Mouse (Mus musculus): Measurements from ENCODE around the gene Cep89. TPM values are rescaled to one million over a fixed set of nuclear protein-coding genes. Genes with fewer than 3 reads are reported as not detected.

Gene Cep89
- total and polyA plus RNA-seq, 3 experiments: 11.6 to 19.8 (median 15.4) TPM

DNA sequence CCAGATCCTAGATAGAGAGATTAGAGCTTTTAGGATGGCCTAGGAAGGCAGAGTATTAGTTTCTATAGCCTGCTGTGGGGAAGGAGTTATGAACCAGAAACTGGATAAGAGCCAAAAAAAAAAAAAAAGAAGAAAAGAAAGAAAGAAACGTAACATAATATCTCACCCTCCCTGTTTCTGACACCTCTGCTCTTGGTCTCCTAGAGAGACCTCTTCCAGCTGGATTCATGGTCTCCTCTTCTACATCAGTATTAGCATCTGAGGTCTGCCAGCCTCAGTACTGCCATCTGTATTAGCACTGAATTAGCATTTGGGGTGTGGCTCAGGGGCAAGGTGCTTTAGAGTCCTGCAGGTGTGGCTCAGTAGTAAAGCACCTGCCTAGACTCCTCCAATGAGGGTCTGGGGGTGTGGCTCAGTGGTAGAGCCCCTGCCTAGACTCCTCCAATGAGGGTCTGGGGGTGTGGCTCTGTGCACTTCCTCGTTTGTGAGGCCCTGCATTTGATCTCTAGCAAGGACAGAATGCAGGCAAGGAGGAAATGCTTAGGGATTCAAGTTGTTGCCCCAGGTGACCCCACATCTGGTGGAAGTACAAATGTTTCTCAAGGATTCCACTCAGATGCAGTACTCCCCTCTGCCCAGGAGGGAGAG lies 14.0 kb upstream of the Cep89 start:
- no peak for DNase-seq

- DNase-seq: no peak
These were observed 10.3 kb upstream of the Cep89 start for GRCm38 (mm10) chr7:35386525-35386952.

DNA sequence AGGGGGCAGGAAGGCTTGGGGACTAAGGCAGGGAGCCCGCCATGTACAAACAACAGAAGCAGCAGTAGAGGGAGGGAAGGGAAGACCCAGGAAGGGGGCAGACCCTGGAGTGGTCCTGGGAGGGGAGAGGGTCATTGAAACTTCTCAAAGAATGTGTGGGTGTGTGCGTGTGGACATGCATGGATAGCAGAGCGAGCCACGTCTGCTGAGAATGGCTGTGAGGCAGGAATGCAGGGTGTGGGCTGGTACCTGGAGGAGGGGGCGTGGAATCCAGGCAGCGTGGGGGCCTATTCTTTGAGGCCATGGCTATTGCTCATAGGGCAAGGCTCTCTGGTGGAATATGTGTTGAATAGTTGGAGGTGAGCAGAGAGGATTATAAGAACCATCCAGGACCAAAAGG lies 8.1 kb upstream of the Cep89 start:
- no peak for DNase-seq

- no peak for DNase-seq
These were observed 3.9 kb upstream of the Cep89 start for GRCm38 (mm10) chr7:35392935-35393334.

DNA sequence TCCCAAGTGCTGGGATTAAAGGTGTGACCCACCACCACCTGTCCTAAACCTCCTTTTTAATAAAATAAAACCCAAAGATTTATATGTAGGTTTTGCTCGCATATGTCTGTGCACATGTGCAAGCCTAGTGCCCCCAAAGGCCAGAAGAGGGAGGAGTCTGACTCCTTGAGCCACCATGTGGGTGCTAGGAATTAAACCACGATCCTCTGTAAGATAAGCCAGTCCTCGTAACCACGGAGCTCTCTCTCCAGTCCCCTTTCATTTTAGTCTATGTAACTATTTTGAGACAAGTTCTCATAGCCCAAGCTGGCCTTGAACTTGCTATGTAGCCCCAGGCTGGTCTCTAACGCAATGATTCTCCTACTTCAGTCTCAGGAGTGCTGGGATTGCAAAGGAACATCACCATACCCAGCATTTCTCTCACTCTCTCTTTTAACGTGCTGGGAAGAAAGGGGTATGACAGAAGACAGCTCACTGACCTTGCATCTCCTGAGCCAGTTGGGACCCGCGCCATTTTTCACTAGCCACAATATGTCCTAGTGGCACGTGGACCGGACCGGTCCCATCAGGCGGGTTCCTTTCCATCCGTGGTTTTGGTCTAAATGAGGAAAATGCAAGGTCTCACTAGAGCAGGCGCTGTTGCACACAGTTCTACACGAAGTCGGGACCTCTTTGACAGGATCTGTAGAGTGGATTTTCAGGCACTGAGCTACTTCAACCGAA lies 940 bp upstream of the Cep89 start:
- peak; percentile 31 for DNase-seq

DNA sequence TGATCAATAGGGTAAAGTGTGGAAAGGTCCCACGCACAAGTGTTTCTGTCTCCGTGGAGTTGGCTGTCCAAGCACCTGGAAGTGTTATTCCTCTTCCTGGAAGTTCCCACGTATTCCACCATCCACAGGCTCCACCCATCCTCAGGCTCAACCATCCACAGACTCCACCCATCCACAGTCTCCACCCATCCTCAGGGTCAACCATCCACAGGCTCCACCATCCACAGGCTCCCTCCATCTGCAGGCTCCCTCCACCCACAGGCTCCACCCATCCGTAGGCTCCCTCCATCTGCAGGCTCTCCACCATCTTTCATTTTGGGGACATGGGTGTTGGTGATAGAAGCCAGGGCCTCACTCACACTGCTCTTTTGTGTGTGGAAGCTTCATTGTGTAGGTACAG lies 4.3 kb downstream of the Cep89 start:
- DNase-seq: no peak

- no peak for DNase-seq
These were observed 18.4 kb downstream of the Cep89 start for GRCm38 (mm10) chr7:35415226-35415625.

DNA sequence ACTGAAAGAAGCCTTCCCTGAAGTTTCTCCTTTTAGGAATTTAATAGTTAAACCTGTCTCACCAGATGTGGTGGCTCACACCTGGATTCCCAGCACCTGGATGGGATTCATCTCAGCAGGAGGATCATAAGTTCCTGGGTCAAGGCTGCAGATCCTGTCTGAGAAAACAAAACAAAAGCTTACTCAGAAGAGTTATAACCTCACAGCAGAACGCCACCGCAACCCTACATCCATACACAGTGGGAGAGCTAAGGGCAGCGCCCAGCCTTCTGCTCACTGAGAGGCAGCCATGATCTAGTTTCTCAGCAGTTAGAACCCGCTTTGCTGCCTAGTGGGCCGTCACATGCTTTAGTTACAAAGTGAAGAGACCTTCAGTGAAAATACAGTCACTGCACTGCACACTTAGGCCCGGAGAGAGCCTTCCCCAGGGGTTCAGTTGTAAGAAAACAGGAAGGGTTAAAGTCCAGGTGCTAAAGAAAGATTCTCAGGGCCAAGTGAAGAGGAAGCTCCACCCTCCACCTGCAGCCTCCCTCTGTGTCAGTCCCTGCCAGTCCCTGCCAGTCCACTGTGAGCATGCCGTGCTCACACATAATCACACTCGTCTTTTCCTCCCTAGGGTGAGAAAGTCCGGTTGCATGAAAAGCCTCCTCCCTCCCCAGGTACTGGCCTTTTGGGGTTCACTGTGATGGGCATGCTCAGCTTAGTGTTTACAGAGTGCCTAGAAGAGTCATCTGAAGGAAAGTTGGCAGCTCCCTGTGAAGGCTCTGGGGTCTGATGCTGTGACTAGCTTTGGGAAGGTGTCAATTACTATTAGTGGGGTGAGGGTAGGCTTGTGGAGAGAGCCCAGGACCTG lies 19.2 kb downstream of the Cep89 start:
- peak; percentile 63 for DNase-seq

GRCm38 (mm10) chr7:35416654-35416948 lies 19.8 kb downstream of the Cep89 start:
- no peak for DNase-seq

DNA sequence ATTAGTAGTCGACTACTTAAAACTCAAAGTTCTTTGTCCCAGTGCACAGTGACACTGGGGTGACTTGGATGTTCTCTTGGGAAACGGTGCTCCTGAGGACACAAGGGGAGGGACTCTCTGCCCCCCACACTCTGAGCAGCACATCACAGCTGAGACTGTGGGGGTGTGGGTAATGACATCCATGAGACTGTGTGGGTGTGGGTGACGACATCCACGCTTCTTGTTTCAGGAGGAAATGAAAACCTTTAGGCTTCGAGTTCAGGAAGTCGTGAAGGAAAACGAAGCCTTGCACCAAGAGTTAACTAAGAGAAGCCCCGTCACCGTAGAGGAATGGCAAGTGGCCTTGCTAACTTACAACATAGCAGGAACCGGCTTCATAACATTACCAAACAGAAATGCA lies 26.2 kb downstream of the Cep89 start:
- no peak for DNase-seq

DNA sequence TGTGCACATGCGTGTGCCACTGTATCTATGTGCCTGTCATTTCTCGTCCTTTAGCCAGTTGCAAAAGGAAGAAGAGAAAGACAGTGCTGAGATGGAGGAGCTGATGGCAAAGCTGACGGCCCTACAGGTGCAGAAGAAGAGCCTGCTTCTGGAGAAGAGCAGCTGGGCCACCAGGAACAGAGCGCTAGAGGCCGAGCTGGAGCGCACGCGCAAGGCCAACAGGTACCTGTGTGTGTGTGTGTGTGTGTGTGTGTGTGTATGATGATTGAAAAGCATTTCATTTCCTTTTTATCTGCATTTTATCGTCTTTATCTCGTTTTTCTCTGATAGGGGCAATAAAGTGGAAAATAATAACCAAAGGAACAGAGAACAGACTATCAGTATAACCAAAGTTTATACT lies 31.3 kb downstream of the Cep89 start:
- no peak for DNase-seq

- no peak for DNase-seq
These were observed 38.4 kb downstream of the Cep89 start for GRCm38 (mm10) chr7:35435266-35435665.

DNA sequence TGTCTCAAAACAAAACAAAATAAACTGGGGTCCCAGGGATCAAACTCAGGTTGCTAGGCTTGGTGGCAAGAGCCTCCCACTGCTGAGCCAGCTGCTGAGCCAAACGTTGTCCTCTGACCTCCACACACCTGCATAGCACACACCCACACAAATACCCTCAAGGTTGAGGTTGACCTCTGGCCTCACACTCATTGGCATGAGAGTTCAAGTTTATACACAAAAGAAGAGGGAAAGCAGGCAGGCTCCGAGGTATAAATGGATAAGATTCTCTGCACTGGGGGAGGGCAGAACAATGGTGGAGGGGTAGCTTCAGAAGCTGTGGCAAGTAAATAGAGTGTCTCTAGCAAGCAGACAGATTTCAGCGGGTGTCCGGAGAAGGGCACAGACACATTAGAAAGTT lies 50.7 kb downstream of the Cep89 start:
- no peak for DNase-seq

GRCm38 (mm10) chr7:35447996-35448846 lies 51.4 kb downstream of the Cep89 start, which contains the start of gene Slc7a9:
TSS of gene Slc7a9 (plus strand) at chr7:35448796.
- DNase-seq: no peak

GRCm38 (mm10) chr7:35448867-35449266 lies 52.0 kb downstream of the Cep89 start:
- no peak for DNase-seq

- no peak for DNase-seq
These were observed 59.4 kb downstream of the Cep89 start for GRCm38 (mm10) chr7:35456091-35456814.

- no peak for DNase-seq
These were observed 64.1 kb downstream of the Cep89 start for GRCm38 (mm10) chr7:35460971-35461370.

DNA sequence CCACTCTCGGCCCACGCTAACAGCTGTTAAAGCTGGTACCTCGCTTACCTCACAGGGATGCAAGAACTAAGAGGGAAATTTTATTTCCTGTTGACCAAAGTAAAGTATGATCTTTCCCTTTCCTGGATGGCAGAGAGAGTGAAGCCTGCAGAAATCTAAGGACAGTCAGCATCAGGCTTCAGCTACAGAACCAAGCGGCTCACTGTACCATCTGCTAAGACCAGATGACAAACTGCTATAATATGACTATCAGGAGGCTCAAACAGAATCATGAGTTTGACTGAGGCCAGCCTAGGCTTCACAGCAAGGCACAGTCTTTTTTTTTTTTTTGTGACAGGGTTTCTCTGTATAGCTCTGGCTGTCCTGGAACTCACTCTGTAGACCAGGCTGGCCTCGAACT lies 68.2 kb downstream of the Cep89 start:
- no peak for DNase-seq

- no peak for DNase-seq
These were observed 71.0 kb downstream of the Cep89 start for GRCm38 (mm10) chr7:35467856-35468255.

GRCm38 (mm10) chr7:35470794-35471193 lies 74.0 kb downstream of the Cep89 start:
- no peak for DNase-seq

DNA sequence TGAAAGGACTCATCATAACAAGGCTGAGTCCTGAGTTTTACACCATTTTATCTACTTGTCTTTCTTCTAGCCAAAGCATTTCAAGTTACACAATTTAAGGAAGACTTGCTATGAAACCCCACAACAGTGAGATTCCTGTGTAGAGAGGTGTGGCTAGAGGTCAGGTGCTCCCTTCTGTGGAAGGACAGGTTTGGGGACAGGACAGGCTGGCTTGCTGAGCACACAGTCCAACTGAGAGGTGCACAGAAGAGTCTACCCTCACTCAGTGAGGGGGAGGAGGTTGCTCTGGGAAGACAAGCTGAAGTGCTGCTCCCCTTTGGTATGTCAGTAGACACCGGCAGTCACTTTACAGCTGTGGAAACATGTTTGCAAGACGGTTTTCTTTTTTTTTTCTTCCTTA lies 79.6 kb downstream of the Cep89 start:
- no peak for DNase-seq
